Mouse (Mus musculus) embryo, embryonic 10 days (tissue): ENCODE results near the gene Fam83e.
A peak's percentile ranks its signal among the peaks of the same experiment; 100 is the strongest.

ENCODE experiments used
- DNase-seq: peaks from one replicate; pipeline ENCODE4 v3.0.0-alpha.2; 2015; ENCODE audit warnings: low spot score

Gene Fam83e

GRCm38 (mm10) chr7:45720413-45721233 lies at the start of gene Fam83e:
Fam83e (plus strand) TSS chr7:45721212.
- DNase-seq: no peak

- no peak for DNase-seq
Measured at GRCm38 (mm10) chr7:45677627-45678295, 43.3 kb upstream of the Fam83e start.

DNA sequence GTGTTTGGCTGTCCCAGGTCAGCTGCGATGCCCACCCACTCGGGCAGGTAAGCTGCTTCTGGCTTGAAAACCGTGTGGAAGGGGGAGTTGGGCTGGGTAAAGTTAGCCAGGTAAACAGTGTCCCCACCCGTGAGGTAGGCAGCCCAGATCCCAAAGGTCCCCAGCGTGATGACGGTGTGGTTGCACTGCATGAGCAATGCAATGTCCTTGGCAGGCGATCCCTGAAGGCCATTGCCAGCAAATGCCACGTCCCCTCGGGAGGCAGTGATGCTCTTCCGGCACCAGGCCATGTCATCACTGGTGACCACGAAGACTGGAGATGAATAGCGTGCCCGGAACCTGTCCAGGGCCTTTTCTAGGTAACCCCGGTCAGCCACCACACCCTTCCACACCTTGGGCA lies 42.5 kb upstream of the Fam83e start:
- no peak for DNase-seq

DNA sequence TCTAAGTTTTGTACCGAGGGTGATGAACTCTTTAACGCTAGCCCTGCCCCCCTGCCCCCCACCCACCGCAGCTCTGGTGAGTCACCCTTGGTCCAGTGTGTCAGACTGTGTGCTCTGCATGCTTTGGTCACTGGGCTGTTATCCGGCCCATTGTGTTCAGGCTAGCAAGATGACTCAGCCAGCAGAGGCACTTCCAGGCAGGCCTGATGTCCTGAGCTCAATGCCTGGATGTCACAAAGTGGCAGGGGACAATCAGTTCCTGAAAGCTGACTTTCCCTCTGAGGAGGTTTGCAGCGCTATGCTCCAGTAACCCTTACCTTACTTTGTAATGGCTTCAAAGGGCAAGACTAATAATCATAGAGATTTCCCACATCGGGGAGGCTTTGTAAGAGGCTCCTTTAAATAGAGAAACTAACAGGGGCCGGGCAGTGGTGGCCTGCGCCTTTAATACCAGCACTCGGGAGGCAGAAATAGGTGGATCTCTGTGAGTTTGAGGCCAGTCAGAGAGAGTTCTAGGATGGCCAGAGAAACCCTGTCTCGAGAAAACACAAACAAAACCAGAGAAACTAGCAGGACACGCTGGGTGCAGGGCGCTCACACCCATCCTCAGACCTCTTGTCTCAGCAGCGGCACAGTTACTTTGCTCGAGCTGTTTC lies 40.9 kb upstream of the Fam83e start:
- DNase-seq: peak; percentile 44

DNA sequence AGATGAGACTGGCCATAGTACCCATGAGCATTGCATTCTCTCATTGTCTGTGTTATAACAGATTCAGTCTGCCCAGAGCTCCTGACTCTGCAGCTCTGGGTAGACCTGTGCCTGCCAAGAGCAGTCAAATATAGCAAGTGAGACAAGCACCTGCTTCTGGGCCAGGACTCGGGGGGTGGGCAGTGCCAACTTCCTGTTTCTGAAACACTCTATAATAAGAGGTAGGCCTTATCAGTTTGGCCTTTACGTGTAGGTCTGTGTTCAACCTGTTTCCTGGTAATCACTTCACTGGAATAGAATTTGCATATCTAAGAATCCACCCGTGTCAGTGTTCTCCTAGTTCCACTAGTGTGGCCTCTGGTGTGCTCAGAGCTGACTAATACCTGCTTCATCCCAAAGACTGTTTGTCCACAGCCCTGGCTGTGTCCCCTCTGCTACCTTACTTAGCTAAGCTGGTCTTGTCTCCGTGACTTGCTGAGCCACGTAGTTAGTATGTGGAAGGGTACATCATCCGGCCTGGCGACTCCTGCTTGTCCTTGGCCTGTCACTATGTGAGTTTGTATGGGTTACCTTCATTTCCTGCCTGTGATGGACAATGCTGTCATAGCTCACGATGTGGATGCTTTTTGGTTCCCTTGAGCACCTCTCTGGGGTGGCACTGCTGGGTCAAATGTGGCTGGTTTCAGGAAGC lies 39.8 kb upstream of the Fam83e start:
- no peak for DNase-seq

GRCm38 (mm10) chr7:45682144-45683126 lies 38.6 kb upstream of the Fam83e start:
- DNase-seq: peak; percentile 95

- DNase-seq: no peak
Measured at GRCm38 (mm10) chr7:45683396-45684050, 37.5 kb upstream of the Fam83e start, which contains the start of gene Ntn5. Ntn5 (plus strand) TSS chr7:45684022.

DNA sequence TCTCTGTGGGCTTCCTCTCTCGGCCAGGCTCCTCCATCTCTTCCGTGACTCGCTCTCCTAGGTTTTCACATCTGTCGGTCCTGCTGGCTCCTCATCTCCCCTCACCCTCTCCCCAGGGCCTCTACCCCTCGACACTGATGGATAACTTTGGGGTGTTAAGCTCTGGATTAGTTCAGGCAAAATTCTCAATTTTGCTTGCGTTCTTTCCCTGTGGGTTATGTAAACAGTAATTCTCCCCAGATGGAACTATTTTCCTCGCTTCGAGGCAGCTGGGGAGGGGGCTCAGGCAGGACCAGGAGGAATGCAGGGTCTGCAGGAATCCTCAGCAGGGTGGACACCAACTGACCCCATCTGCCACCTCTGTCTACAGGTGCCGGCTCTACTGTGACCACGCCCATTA lies 35.2 kb upstream of the Fam83e start:
- peak; percentile 16 for DNase-seq

- DNase-seq: no peak
Measured at GRCm38 (mm10) chr7:45686841-45687240, 34.2 kb upstream of the Fam83e start.

GRCm38 (mm10) chr7:45689099-45689498 lies 31.9 kb upstream of the Fam83e start:
- no peak for DNase-seq

DNA sequence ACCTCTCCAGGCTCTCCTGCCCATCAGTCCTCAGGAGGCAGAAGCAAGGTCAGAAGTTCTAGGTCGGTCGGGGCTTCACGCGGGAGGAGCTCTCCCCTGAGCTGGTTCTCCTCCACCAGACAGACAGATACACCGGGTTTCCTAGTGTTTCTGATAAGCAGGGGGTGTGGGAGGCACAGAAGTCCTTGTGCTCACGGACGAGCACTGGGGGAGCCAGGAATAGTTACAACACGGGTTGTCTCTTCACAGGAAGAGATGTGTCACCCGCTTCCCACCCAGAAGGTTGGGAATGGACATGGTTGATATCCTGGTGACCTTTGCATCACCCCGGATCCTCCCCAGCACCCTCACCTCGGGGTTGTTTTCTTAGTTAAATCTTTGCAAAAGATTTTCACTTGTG lies 31.2 kb upstream of the Fam83e start:
- DNase-seq: no peak

DNA sequence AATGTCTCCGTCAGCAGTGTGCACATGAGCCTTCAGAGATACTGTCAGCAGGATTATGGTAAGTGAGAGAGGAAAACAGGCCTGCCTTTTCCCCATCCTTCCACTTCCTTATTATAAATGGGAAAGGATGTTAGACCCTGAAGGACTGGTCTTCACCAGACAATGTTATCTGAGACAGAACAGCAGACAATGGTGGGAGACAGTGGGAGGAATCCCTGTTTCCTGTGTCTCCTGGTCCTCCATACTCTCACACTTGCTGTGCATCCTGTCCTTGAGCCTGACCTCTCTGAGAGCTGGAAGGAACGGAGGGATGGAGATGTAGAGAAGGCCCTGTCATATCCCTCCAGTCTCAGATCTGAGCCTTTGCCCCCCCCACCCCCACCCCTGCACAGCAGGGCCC lies 28.6 kb upstream of the Fam83e start:
- DNase-seq: no peak

GRCm38 (mm10) chr7:45693921-45694591 lies 27.0 kb upstream of the Fam83e start, which contains the start of gene Sec1:
Sec1 (minus strand) TSS chr7:45694402.
- DNase-seq: no peak

- DNase-seq: peak; percentile 60
Measured at GRCm38 (mm10) chr7:45695098-45695497, 25.9 kb upstream of the Fam83e start.

DNA sequence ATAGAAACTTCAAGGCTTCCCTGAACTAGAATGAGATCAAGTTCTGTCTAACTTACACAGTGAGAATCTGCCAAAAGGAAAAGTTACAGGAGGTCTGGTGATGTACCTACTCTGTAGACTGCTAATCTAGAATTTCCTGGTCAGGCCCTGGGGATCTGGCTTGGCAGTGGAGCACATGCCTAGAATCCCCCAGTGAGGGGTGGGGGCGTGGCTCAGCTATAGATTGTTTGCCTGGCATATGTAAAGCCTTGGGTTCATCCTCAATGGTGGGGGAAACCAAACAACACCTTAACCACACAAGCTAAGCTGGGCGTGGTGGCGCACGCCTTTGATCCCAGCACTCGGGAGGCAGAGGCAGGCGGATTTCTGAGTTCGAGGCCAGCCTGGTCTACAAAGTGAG lies 23.1 kb upstream of the Fam83e start:
- DNase-seq: no peak

- DNase-seq: no peak
Measured at GRCm38 (mm10) chr7:45699523-45700141, 21.4 kb upstream of the Fam83e start, which contains the start of gene Car11. Car11 (plus strand) TSS chr7:45699843.

DNA sequence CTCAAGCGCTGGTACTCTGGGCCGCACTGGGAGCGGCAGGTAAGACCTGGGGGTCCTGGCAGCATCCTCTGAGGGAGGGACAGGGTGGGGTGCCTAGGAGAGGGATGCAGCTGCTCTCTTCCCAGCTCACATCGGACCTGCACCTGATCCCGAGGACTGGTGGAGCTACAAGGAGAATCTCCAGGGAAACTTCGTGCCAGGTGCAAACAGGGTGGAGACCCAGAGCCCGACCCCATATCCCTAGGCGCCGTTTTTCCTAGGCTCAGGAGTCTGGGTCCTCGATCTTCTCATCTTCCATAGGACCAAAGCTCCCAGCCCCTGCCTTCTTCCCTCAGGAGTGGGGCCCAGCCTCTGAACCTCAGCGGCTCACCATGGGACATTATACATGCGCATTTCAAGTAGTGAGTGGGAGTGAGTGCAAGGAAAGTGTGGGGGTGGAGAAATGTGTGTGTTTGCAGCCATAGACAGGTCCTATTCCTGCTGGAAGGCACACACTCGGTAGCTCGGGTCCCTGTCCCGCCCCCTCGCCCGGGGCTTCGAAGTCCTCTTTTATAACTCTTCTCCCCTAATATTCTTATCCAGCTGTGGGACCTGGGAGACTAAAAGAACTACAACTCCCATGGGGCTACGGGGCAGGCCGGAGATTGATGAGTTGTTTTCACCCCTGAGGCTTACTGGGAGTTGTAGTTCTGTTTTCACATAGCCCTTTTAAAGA lies 20.6 kb upstream of the Fam83e start:
- peak; percentile 89 for DNase-seq

DNA sequence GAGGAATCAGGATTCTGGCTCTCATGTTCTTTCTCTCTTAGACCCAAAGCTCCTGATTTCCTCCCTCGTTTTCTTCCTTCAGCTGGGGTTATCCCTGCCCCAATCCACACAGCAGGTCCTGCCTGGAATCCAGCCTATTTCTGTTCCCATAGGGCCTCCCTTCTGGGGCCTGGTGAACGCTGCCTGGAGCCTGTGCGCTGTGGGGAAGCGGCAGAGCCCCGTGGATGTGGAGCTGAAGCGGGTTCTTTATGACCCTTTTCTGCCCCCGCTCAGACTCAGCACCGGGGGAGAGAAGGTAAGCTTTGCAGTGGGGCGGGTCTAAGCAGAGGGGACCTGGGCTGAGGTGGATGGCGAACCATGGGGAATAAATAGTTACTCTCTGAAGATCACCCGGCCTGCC lies 19.9 kb upstream of the Fam83e start:
- DNase-seq: no peak

DNA sequence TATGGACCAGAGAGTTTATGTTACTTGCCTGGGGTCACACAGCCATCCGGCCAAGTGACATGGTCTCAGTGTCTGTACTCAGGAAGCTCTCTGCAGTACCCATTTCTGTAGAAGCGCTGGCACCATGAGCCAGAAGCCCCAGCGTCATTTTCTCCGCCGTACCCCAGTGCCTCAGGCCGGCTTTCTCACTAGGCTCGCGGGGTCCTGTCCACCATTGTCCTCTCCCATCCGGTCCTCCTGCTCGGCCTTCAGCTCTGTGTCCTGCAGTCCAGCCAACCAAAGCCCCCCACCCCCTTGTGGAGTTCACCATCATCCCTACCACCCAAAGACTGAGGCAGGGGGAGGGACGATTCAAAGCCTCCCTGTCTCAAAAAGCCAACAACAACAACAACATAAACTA lies 19.4 kb upstream of the Fam83e start:
- no peak for DNase-seq
